Mouse (Mus musculus) G1E (cell line): ENCODE data around the gene Cox6a2. TPM values are rescaled to one million over a fixed set of nuclear protein-coding genes. Genes with fewer than 3 reads are reported as not detected.

Experiments used
- ATAC-seq: 2 replicates; pipeline ENCODE4 v1.8.0; 2016; ENCODE audit warnings: mild to moderate bottlenecking; ENCODE audit not compliant: insufficient number of reproducible peaks, poor library complexity, low FRiP score, severe bottlenecking; ENCODE audit errors: extremely low read depth
- DNase-seq: peaks from one replicate; pipeline ENCODE4 v3.0.0; 2012; ENCODE audit warnings: low spot score
- H3K27me3 ChIP-seq: 2 replicates; pipeline ENCODE4 v1.6.1; 2012; ENCODE audit warnings: mild to moderate bottlenecking, low read length, inconsistent platforms; ENCODE audit not compliant: insufficient read depth
- H3K36me3 ChIP-seq: replicated peaks from 2 replicates; pipeline ENCODE3; 2012; ENCODE audit warnings: mild to moderate bottlenecking, inconsistent platforms
- H3K4me1 ChIP-seq: 2 replicates; pipeline ENCODE4 v1.6.1; 2012; ENCODE audit warnings: low read depth, low read length, inconsistent platforms, mixed read lengths; ENCODE audit not compliant: insufficient read depth
- H3K4me3 ChIP-seq: 2 replicates; pipeline ENCODE4 v1.5.1; 2012; ENCODE audit warnings: low read depth, mild to moderate bottlenecking, inconsistent platforms, low read length, moderate library complexity, mixed read lengths
- H3K9me3 ChIP-seq: replicated peaks from 2 replicates; pipeline ENCODE4 v1.6.1; 2012; ENCODE audit warnings: inconsistent platforms
- CTCF ChIP-seq: IDR thresholded peaks from 2 replicates; pipeline ENCODE4 v1.5.1; 2012; ENCODE audit warnings: low read depth, low read length, inconsistent platforms, mixed read lengths
- GATA1 ChIP-seq: IDR thresholded peaks from 2 replicates; pipeline ENCODE4 v1.6.1; 2012; ENCODE audit warnings: borderline replicate concordance, low read length, inconsistent platforms, mixed read lengths
- GATA2 ChIP-seq: IDR thresholded peaks from 2 replicates; pipeline ENCODE4 v1.6.1; 2012; ENCODE audit warnings: low read depth, low read length, inconsistent platforms, borderline replicate concordance
- POLR2AphosphoS5 ChIP-seq: IDR thresholded peaks from 2 replicates; pipeline ENCODE4 v1.6.1; 2012; ENCODE audit warnings: low read depth, low read length, inconsistent platforms; ENCODE audit not compliant: insufficient replicate concordance
- TAL1 ChIP-seq: conservative IDR thresholded peaks from 2 replicates; pipeline ENCODE4 v1.6.1; 2012; ENCODE audit warnings: low read depth, low read length, inconsistent platforms, mixed read lengths
- polyA plus RNA-seq: library from polyadenylated mRNA; stranded (reverse); fragments of >175 nt; gene quantifications from 2 replicates; pipeline ENCODE4 v1.2.3, GENCODE M21; 2012
- total RNA-seq, 2 experiments: library from RNA; stranded (forward) in 1 of 2; stranded (reverse) in 1 of 2; fragments of 200-1000 nt in 1 of 2; fragments of >200 nt in 1 of 2; fragmentation: Nextera tagmentation in 1 of 2; gene quantifications; 2 replicates each; pipeline ENCODE4 v1.2.3; 2014 to 2017

Cox6a2 gene
- not detected in 2 replicates for total RNA-seq (2014; fragmentation: Nextera tagmentation)
- 0.27 TPM in 1 of 2 replicates, not detected in the other for total RNA-seq (2017)
- polyA plus RNA-seq = 0.13 and 0.21 TPM in 2 replicates

DNA sequence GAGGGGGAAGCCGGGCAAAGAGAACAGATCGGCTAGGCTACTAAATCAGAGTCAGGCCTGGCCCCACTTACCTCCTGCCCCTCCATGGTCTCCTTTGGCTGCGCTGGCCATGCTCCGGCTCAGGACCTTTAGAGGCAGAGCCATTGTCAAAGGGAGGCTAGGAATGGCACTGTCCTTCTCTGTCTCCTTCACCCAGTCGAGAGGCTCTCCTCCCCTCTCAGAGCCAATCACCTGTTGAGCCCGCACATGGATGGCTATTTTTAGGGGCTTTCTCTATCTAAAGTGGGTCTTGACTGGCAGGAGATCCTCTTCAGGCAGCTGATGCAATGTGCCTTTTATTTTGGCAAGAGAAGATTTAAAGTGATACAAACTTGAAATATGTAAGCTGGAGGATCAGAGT, at the start of gene Cox6a2:
Cox6a2 (minus strand) TSS at position 236 of the 400 bp plus-strand sequence.
- Histone ChIP-seq H3K36me3 (no peaks in the 10 kb centered on the region), H3K4me1 (no peaks in the 10 kb centered on the region), H3K27me3 (peaks cover 9% of the 10 kb centered on the region), H3K4me3 (no peak within 1 kb of the TSS), H3K9me3 (no peaks in the 10 kb centered on the region)
- ATAC-seq = no peak
- no peak for TF ChIP-seq GATA1
- TF ChIP-seq POLR2AphosphoS5 = no peak
- no peak for TF ChIP-seq GATA2
- no peak for TF ChIP-seq TAL1
- no peak for TF ChIP-seq CTCF
- DNase-seq = no peak

DNA sequence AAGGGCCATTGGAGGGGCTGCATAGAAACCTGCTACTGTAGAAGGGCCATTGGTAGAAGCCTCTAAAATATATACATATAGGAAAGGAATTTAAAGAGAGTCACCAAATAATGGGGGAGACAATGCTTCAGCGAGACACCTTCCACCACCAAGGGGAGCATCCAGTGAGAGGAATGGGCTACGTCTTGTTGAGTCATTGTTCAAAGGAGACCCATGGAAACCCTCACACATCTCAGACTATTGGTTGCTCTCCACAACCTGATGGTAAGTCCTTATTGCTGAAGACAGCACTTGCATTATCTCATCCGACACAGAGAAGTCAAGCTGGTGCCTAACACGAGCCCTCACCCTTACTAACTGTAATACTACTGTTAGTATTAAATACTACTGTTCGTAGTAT, 49.6 kb upstream of the Cox6a2 start:
- peaks cover 29% of the 10 kb centered on the region for H3K4me1 ChIP-seq
- ATAC-seq = no peak
- no peaks in the 10 kb centered on the region for H3K36me3 ChIP-seq
- no peak for TF ChIP-seq GATA2
- no peak for TF ChIP-seq TAL1
- TF ChIP-seq GATA1 = no peak
- no peak for TF ChIP-seq POLR2AphosphoS5
- peaks cover 27% of the 10 kb centered on the region for H3K27me3 ChIP-seq
- DNase-seq = no peak
- no peak overlapping the region for H3K4me3 ChIP-seq
- H3K9me3 ChIP-seq = no peaks in the 10 kb centered on the region

DNA sequence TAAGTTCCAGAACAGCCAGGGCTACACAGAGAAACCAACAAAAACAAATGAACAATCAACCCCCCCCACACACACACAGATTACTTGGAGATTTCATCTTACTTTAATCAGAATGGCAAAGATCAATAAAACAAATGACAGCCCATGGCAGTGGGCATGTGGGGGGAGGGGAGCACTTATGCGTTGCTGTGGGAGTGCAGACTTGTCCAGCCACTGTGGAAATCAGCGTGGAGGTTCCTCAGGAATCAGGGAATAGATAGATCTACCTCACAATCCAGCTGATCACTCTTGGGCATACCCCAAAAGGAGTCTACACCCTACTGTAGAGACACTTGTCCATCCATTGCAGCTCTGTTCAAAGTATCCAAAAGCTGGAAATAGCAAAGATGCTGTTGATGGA, 48.8 kb upstream of the Cox6a2 start:
- Histone ChIP-seq H3K9me3 (no peaks in the 10 kb centered on the region), H3K27me3 (peaks cover 27% of the 10 kb centered on the region)
- TF ChIP-seq CTCF (no peak), GATA1 (no peak), TAL1 (no peak), GATA2 (no peak), POLR2AphosphoS5 (no peak)

DNA sequence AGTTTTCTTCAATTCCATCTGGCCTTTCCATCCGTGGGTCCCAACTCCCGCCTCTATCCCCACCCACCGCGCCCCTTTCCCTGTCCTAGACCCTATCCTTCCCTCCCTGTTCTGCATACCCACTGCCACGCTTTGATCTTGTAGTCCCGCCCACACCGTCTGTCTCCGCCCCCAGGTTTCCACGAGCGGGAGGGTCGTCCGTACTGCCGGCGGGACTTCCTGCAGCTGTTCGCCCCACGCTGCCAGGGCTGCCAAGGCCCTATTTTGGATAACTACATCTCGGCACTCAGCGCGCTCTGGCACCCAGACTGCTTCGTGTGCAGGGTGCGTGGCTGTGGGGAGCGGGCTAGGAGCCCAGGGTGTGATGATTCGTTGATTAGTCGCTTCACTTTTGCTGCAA, 46.4 kb upstream of the Cox6a2 start:
- no peaks in the 10 kb centered on the region for H3K9me3 ChIP-seq
- peaks cover 32% of the 10 kb centered on the region for H3K4me1 ChIP-seq
- no peak for TF ChIP-seq CTCF
- no peak for TF ChIP-seq TAL1
- TF ChIP-seq POLR2AphosphoS5 = no peak
- no peak for TF ChIP-seq GATA1
- no peak for TF ChIP-seq GATA2
- H3K4me3 ChIP-seq = no peak overlapping the region
- ATAC-seq (no peak), DNase-seq (no peak)
- peaks cover 27% of the 10 kb centered on the region for H3K27me3 ChIP-seq
- H3K36me3 ChIP-seq = no peaks in the 10 kb centered on the region

More for the DNA sequence above, 48.8 kb upstream of the Cox6a2 start:
- Histone ChIP-seq H3K36me3 (no peaks in the 10 kb centered on the region), H3K4me1 (peaks cover 31% of the 10 kb centered on the region), H3K4me3 (no peak overlapping the region)
- DNase-seq = no peak
- no peak for ATAC-seq

DNA sequence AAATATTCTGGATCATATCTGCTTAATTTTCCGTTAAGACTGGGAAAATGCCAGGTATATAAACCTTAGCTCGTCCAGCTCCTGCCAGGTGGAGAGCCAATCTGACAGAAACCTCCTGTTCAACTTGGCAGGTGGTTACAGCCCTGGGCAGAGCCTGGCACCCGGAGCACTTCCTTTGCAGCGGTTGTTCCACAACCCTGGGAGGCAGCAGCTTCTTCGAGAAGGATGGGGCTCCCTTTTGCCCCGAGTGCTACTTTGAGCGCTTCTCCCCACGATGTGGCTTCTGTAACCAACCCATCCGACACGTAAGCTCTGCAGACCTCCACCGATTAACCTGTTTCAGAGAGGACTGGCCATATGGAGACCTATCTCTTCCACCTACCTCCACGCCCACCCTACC, 45.8 kb upstream of the Cox6a2 start:
- ATAC-seq = no peak
- H3K36me3 ChIP-seq = no peaks in the 10 kb centered on the region

DNA sequence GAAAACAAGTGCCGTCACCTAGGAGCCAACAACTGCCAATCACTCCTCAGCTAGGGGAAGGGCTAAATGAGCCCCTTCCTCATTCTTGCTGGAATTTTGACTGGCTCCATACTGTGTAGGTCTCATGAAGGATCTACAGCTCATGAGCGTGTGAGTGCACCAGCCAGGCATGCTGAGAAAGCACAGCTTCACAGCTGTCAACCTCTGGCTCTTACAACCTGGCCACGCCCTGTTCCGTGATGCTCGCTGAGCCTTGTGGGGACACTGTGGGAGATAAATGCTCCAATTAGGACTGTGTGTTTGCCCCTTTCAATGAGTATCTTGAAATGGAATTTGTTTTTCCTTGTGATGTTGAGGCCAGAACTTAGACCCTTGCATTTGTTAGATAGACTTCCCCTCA, 43.8 kb upstream of the Cox6a2 start:
- Histone ChIP-seq H3K27me3 (peaks cover 27% of the 10 kb centered on the region), H3K4me1 (peaks cover 37% of the 10 kb centered on the region), H3K36me3 (peaks cover 8% of the 10 kb centered on the region), H3K4me3 (no peak overlapping the region), H3K9me3 (no peaks in the 10 kb centered on the region)
- ATAC-seq (no peak), DNase-seq (no peak)
- TF ChIP-seq GATA2 (no peak), TAL1 (no peak), CTCF (no peak), POLR2AphosphoS5 (no peak), GATA1 (no peak)

More for the DNA sequence above, 45.8 kb upstream of the Cox6a2 start:
- Histone ChIP-seq H3K27me3 (peaks cover 27% of the 10 kb centered on the region), H3K4me1 (peaks cover 36% of the 10 kb centered on the region), H3K9me3 (no peaks in the 10 kb centered on the region), H3K4me3 (no peak overlapping the region)
- no peak for DNase-seq
- TF ChIP-seq POLR2AphosphoS5 (no peak), TAL1 (no peak), CTCF (no peak), GATA1 (no peak), GATA2 (no peak)
